Mouse (Mus musculus) megakaryocyte, embryonic 14.5 days (primary cell): Measurements from ENCODE around the gene Cbx7.

Source experiments
- FLI1 ChIP-seq: IDR thresholded peaks from 2 replicates; pipeline ENCODE4 v1.6.1; 2012; ENCODE audit warnings: low read length, inconsistent platforms, mixed read lengths
- GATA1 ChIP-seq: IDR thresholded peaks from 3 replicates; pipeline ENCODE4 v1.6.1; 2012; ENCODE audit warnings: mixed read lengths, low read length, inconsistent platforms, borderline replicate concordance

- TF ChIP-seq GATA1 (peak; percentile 60; the same call in 1 of the 3 replicates), FLI1 (0 out of 2 replicates have a peak, but pooled peaks have one; percentile 24)
Measured at GRCm38 (mm10) chr15:80006156-80006555, 35.2 kb upstream of the Cbx7 start.
